Mouse (Mus musculus) stomach, postnatal 0 days (tissue): ENCODE measurements around the gene Tff1.

Experiments
- CTCF ChIP-seq: IDR thresholded peaks from 2 replicates; pipeline ENCODE4 v1.5.1; 2016; ENCODE audit warnings: antibody characterized with exemption, low read depth, mild to moderate bottlenecking, moderate library complexity
- EP300 ChIP-seq: optimal IDR thresholded peaks from 2 replicates; pipeline ENCODE3; 2016; ENCODE audit warnings: antibody characterized with exemption

DNA sequence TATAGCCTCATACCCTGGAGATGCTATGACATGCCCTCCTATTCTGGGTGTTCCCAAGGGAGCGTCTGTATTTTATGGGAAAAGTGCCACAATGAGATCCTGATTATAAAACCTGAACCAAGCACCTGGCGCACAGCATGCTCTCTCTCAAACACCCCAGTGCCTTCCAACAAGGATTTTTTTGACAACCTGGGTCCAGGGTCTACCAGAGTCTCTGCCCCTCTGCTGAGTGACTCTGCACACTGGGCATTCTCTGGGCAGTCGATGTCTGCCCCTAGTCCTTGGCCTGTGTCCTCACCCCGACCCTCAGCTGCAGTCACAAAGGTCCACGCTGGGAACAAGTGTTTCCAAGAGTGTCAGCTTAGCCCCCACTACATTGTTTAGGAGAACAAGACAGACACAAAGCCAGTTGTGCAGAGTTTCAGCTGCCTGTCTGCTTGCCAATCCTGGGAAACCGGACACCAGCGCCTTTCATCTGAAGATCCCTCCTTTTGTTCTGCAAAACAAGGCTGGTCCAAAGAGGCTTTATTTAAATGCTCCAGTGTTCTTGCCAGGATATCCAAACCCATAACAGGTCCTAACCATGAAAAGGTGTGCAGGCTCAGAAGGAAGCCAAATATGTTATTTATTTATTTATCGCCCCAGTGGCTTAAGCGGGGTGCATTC lies 51.8 kb downstream of the Tff1 start:
- TF ChIP-seq CTCF (no peak), EP300 (no peak)
